ENCODE assay signal across 9 mouse cellular contexts in the genomic region with DNA sequence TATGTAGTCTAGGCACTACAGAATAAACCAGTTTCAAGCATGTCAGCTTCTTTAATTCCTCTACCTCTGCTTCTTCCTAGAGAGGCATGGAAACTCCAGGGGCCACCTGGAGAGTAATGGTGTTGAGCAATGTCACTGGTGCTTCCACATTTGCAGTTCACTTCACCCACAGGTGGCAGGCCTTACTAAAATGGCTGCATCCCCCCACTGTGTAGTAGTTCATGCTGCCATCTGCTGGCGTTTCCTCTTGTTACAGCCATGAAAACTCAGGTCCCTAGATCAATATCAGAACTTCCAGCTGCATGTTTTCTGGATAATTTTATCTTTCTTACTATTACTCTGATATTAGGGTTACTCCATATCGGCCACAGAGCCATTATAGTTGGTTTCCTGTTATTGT.
DNase-seq lines count a peak whose midpoint lies in the region; ATAC-seq and TF ChIP-seq lines count a peak whose summit lies in the region.
"Had no signal": no experiment of that assay in that cellular context is flagged by ENCODE, and none has a peak within 500 bp of the region (broad histone marks: within the 10 kb centered on the region; RNA-seq: fewer than 3 reads in every experiment).

No protein-coding gene starts in this region.

- H3K36me3 ChIP-seq in heart, postnatal 0 days (replicated peaks; ENCODE audit: control insufficient read depth, insufficient read depth, low read length): no peaks in the 10 kb centered on the region
- no peaks in the 10 kb centered on the region for H3K36me3 ChIP-seq in midbrain, embryonic 16.5 days (ENCODE audit: control insufficient read depth, insufficient read depth, low read length)
- H3K36me3 ChIP-seq: lung, embryonic 15.5 days had no signal

- no peaks in the 10 kb centered on the region for H3K27me3 ChIP-seq in heart, postnatal 0 days (ENCODE audit: control insufficient read depth, insufficient read depth, low read length)
- no peaks in the 10 kb centered on the region for H3K27me3 ChIP-seq in midbrain, embryonic 16.5 days (ENCODE audit: control insufficient read depth, insufficient read depth, low read depth, low read length)
- H3K27me3 ChIP-seq: lung, embryonic 15.5 days had no signal

- peak; percentile 8 for DNase-seq in heart, postnatal 0 days (ENCODE audit: low spot score)
- DNase-seq in heart, adult 8-10 months (ENCODE audit: low spot score): no peak
- DNase-seq in adrenal gland, adult 2 months: peak; percentile 30
- peak; percentile 38 for DNase-seq in embryo, embryonic 11.5 days (ENCODE audit: low read depth, low spot score)
- DNase-seq in hindlimb bud, embryonic 11.5 days (ENCODE audit: extremely low spot score, low read depth, low spot score): peak; percentile 3
- peak; percentile 18 to 36 for DNase-seq in left cerebral cortex, postnatal 10 days (ENCODE audit: extremely low spot score in 1 of 2, low spot score in 2 of 2)
- DNase-seq in thymus, postnatal 0 days (ENCODE audit: low spot score): peak; percentile 8

- TF ChIP-seq CTCF in heart, postnatal 0 days (IDR thresholded peaks at IDR 0.05; ENCODE audit: low read depth): peak; percentile 72

- H3K27ac ChIP-seq in heart, postnatal 0 days (ENCODE audit: low read depth): no peak overlapping the region
- H3K27ac ChIP-seq in midbrain, embryonic 16.5 days (ENCODE audit: low read length): no peak overlapping the region
- H3K27ac ChIP-seq: lung, embryonic 15.5 days had no signal

- H3K4me2 ChIP-seq in heart, postnatal 0 days (ENCODE audit: low read depth, low read length): no peak overlapping the region
- H3K4me2 ChIP-seq in midbrain, embryonic 16.5 days (ENCODE audit: low read length): no peak overlapping the region
- H3K4me2 ChIP-seq: lung, embryonic 15.5 days had no signal

- whole genome bisulfite sequencing in heart, postnatal 0 days: 13% methylated on average over 2 of the region's 2 CpGs
- WGBS in midbrain, embryonic 16.5 days: 23% methylated on average over 2 of the region's 2 CpGs

- no peak for TF ChIP-seq EP300 in heart, postnatal 0 days (IDR thresholded peaks at IDR 0.05; ENCODE audit: low read depth)

- no peak overlapping the region for H3K4me3 ChIP-seq in heart, postnatal 0 days (ENCODE audit: low read depth, low read length)
- no peak overlapping the region for H3K4me3 ChIP-seq in midbrain, embryonic 16.5 days (ENCODE audit: low read depth, low read length)
- H3K4me3 ChIP-seq: lung, embryonic 15.5 days had no signal

- intact Hi-C loops in left cerebral cortex, postnatal 10 days (cut with DNase I): loop anchor here (5.0 kb wide), 2 partner anchors 450 to 920 kb away; no protein-coding TSS in a partner anchor

- H3K9me3 ChIP-seq in heart, postnatal 0 days (replicated peaks; ENCODE audit: control insufficient read depth, low read length): no peaks in the 10 kb centered on the region
- no peaks in the 10 kb centered on the region for H3K9me3 ChIP-seq in midbrain, embryonic 16.5 days (replicated peaks; ENCODE audit: control insufficient read depth, low read length, poor library complexity, severe bottlenecking)
- H3K9me3 ChIP-seq: lung, embryonic 15.5 days had no signal

- no peak overlapping the region for H3K9ac ChIP-seq in heart, postnatal 0 days (replicated peaks; ENCODE audit: low read depth, low read length)
- no peak overlapping the region for H3K9ac ChIP-seq in midbrain, embryonic 16.5 days (ENCODE audit: low read depth, low read length)
- H3K9ac ChIP-seq: lung, embryonic 15.5 days had no signal

- no peak for ATAC-seq in heart, postnatal 0 days (ENCODE audit: insufficient read depth, low read depth)
- ATAC-seq in midbrain, embryonic 16.5 days: 0 out of 2 replicates have a peak, but pooled peaks have one; percentile 56

- no peaks in the 10 kb centered on the region for H3K4me1 ChIP-seq in heart, postnatal 0 days (ENCODE audit: control insufficient read depth, insufficient read depth)
- no peaks in the 10 kb centered on the region for H3K4me1 ChIP-seq in midbrain, embryonic 16.5 days (ENCODE audit: control insufficient read depth, insufficient read depth, low read length)
- H3K4me1 ChIP-seq: lung, embryonic 15.5 days had no signal
